Mouse (Mus musculus) embryonic facial prominence, embryonic 14.5 days (tissue): Measurements from ENCODE around the gene Six6. TPM values are rescaled to one million over a fixed set of nuclear protein-coding genes. Genes with fewer than 3 reads are reported as not detected.

ENCODE experiments used
- ATAC-seq: fragments of 200-750 bp; cut with Nextera tagmentation; 2 replicates; pipeline ENCODE4 v1.8.0; 2017; ENCODE audit warnings: low read depth, moderate number of reproducible peaks, moderate TSS enrichment
- DNase-seq: peaks from one replicate; pipeline ENCODE4 v3.0.0-alpha.2; 2015; ENCODE audit warnings: low spot score
- H3K27ac ChIP-seq: fragments of 300-500 bp; sonication (generic); replicated peaks from 2 replicates; pipeline ENCODE4 v1.5.1; 2014; ENCODE audit warnings: low read depth, mild to moderate bottlenecking, low read length, moderate library complexity
- H3K27me3 ChIP-seq: fragments of 300-500 bp; sonication (generic); replicated peaks from 2 replicates; pipeline ENCODE4 v1.6.1; 2014; ENCODE audit warnings: low read length; ENCODE audit not compliant: control insufficient read depth, insufficient read depth
- H3K36me3 ChIP-seq: fragments of 300-500 bp; sonication (generic); 2 replicates; pipeline ENCODE4 v1.6.1; 2014; ENCODE audit warnings: low read length, mixed read lengths; ENCODE audit not compliant: control insufficient read depth, insufficient read depth
- H3K4me1 ChIP-seq: fragments of 300-500 bp; sonication (generic); 2 replicates; pipeline ENCODE4 v1.6.1; 2014; ENCODE audit warnings: antibody characterized with exemption, low read length; ENCODE audit not compliant: control insufficient read depth, insufficient read depth
- H3K4me2 ChIP-seq: fragments of 300-500 bp; sonication (generic); 2 replicates; pipeline ENCODE4 v1.6.1; 2014; ENCODE audit warnings: low read depth, mild to moderate bottlenecking, low read length, moderate library complexity, mixed read lengths
- H3K4me3 ChIP-seq: fragments of 300-500 bp; sonication (generic); 2 replicates; pipeline ENCODE4 v1.5.1; 2014; ENCODE audit warnings: low read depth, mild to moderate bottlenecking, low read length
- H3K9ac ChIP-seq: fragments of 300-500 bp; sonication (generic); 2 replicates; pipeline ENCODE4 v1.6.1; 2014; ENCODE audit warnings: low read depth, mild to moderate bottlenecking, low read length, moderate library complexity, mixed read lengths
- H3K9me3 ChIP-seq: fragments of 300-500 bp; sonication (generic); 2 replicates; pipeline ENCODE4 v1.6.1; 2016; ENCODE audit warnings: low read length; ENCODE audit not compliant: control insufficient read depth
- WGBS: fragments of 180-500 bp; shearing (Covaris S2); extraction: QIAGEN DNeasy Blood & Tissue Kit; methylation state at CpG from one replicate; pipeline ENCODE4 v1.1.7; 2014; 5-methylcytosine and 5-hydroxymethylcytosine counted together
- polyA plus RNA-seq: library from polyadenylated mRNA; unstranded; fragments of >200 nt; fragmentation: Nextera tagmentation; extraction: Ambion mirVana; gene quantifications from 2 replicates; pipeline ENCODE4 v1.2.1, GENCODE M21; 2014

Gene Six6
- polyA plus RNA-seq, 1 experiment from 2014 or later = 0.35 TPM

DNA sequence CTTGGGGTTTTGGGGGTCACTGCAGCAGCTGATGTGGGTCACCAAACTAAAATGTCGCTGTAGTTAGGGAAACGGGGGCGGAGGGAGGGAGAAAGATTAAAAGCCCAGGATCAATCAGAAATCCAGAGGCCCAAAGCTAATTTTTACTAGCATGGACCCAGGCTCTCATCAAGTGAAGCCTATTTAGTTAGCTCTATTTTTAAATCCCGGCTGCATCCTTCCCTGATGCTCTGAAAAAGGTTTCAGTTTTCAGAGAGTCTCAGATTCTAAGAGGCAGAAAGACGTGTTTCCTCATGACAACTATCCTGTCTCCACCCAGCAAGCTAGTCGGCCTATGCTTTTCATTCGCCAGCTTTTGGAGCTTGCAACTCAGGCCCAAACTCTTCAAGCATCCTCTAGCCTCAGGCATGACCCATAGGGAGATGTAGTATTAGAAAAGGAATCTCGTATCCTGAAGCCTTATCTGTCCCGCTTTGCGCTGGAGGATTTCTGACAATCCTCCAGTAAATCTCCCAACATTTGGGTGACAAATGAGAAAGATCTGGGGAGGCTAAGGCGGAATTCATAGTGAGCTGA is 1.2 kb downstream of the Six6 start:
- DNase-seq (no peak), ATAC-seq (no peak)
- Histone ChIP-seq H3K27me3 (peaks cover 92% of the 10 kb centered on the region), H3K9me3 (no peaks in the 10 kb centered on the region), H3K27ac (no peak overlapping the region), H3K4me2 (no peak overlapping the region), H3K4me1 (peaks cover 15% of the 10 kb centered on the region), H3K4me3 (peak overlapping the region; percentile 31; the same call in 1 of the 2 replicates), H3K36me3 (no peaks in the 10 kb centered on the region), H3K9ac (no peak overlapping the region)
- WGBS = 3% methylated on average over 11 of the region's 11 CpGs

DNA sequence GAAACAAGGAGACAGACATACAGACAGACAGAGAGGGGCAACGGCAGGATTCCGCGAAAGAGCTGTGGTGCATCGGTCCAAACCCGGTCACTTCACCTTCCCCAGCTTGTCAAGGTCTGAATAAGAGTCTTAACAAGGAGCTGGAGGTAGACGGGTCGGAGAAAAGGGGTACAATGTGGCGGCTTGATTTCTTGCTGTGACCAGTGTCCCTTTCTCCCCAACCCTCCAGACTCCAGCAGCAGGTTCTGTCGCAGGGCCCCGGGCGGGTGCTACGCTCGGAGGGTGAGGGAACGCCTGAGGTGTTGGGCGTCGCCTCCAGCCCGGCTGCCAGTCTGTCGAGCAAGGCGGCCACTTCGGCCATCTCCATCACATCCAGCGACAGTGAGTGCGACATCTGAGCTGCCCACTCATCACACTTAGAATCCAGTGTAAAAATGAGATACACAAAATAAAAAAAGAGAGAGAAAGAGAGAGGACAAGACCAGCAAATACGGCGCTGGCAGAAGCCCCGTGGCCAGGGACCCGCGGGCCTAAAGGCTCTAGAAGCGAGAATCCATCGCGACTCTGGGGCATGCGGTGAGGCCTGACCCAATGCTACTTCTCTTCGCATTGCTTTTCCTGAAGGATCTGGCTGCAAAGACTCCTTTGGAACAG is 1.8 kb downstream of the Six6 start:
- DNase-seq (no peak), ATAC-seq (no peak)
- WGBS = 1% methylated on average over 32 of the region's 32 CpGs
- Histone ChIP-seq H3K9me3 (no peaks in the 10 kb centered on the region), H3K4me1 (peaks cover 15% of the 10 kb centered on the region), H3K9ac (no peak overlapping the region), H3K27me3 (peaks cover 94% of the 10 kb centered on the region), H3K4me2 (no peak overlapping the region), H3K4me3 (no peak overlapping the region; the same call in 1 of the 2 replicates), H3K27ac (no peak overlapping the region), H3K36me3 (no peaks in the 10 kb centered on the region)

DNA sequence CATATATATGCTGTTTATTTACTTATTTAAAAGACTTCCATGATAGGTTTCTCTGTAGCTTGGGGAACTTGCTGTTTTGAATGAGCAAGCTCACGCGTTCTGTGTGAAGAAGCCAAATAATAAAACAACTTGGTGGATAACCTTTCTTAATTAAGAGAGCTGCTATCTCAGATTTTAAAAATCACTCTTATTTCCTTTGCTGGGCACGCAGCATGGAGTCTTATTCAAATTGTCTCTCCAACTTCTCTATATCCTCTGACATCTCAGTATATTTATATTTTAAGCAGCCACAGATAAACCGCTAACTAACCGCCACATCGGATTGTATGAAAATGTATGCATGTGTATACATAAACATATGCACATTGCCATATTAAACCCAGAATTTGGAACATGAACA is 2.5 kb downstream of the Six6 start:
- no peaks in the 10 kb centered on the region for H3K9me3 ChIP-seq
- no peaks in the 10 kb centered on the region for H3K36me3 ChIP-seq
- DNase-seq (no peak), ATAC-seq (no peak)
- no peak overlapping the region for H3K4me3 ChIP-seq
- peaks cover 94% of the 10 kb centered on the region for H3K27me3 ChIP-seq
- no peak overlapping the region for H3K4me2 ChIP-seq
- WGBS = 21% methylated on average over 6 of the region's 6 CpGs
- H3K27ac ChIP-seq = no peak overlapping the region
- no peak overlapping the region for H3K9ac ChIP-seq
- H3K4me1 ChIP-seq = peaks cover 15% of the 10 kb centered on the region

DNA sequence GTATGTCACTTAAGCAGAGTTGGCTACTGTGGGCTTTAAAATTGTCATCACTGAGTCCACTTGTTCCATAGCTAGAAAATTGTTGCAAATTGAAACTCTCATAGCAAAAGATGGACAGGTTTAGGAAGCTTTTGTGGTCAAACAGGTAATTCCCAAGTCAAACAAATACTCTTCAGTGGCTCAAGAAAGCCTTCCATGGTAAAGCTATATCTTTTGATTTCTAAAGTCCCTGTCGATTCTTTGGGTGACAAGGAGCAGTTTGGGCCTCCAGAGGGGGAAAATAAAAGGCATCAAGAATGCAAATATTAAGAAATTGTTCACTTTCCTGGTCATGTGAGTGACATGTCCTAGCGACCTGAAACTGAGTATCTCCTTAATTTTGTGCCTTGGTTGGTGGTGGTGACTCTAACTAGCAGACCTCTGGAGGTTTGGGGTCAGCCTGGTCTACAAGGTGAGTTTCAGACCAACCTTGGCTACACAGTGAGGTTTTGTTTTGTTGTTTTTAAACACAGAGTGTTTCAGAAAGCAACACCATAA is 4.0 kb downstream of the Six6 start:
- ATAC-seq (no peak), DNase-seq (no peak)
- Histone ChIP-seq H3K4me3 (no peak overlapping the region), H3K36me3 (no peaks in the 10 kb centered on the region), H3K27ac (no peak overlapping the region), H3K9ac (no peak overlapping the region), H3K27me3 (peaks cover 93% of the 10 kb centered on the region), H3K4me1 (peaks cover 15% of the 10 kb centered on the region), H3K9me3 (no peaks in the 10 kb centered on the region), H3K4me2 (no peak overlapping the region)
- WGBS = 5% methylated on average over 2 of the region's 2 CpGs

DNA sequence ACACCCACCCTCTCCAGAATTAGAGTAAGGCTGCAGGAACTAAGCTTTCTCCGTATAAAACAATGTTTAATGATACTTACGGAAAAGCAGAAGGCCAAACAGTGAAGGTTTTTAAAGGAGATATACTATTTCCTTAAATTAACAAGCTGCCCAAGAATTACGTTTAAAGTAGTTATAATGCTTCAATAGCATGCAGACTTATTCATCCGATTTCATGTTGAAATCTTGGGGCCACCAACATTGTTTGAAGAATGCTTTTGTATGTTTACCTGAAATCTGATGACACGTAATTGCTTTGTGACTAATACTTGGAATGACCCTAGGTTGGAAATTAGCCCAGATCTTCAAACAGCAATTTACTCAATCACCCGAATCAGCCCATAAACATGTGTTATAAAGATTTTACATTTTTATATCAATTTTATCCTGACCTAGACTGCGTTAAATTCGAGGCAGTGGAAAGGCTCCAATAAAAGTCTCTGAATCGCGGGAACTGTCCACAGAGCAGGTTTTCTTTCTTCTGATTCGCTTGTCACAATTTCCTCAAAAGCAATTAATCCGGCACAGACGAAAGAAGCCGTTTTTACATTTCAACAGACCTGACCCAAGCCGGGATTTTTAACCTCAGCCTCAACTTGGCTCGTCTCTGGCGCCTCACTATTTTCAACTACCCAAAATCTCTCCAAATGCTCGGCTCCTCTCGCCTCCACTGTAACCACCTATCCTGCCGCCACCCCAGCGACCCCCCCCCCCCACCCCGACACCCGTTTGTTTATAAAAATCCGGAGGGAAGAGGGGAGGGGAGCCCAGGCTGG is 4.9 kb downstream of the Six6 start:
- ATAC-seq = no peak
- Histone ChIP-seq H3K9ac (no peak overlapping the region), H3K27me3 (peaks cover 88% of the 10 kb centered on the region), H3K4me1 (peaks cover 12% of the 10 kb centered on the region; the same call in 1 of the 2 replicates), H3K36me3 (no peaks in the 10 kb centered on the region), H3K4me2 (peak overlapping the region; percentile 71), H3K27ac (no peak overlapping the region), H3K9me3 (no peaks in the 10 kb centered on the region), H3K4me3 (peak overlapping the region; percentile 42)
- WGBS = under 1% methylated on average over 24 of the region's 24 CpGs
- DNase-seq = no peak

DNA sequence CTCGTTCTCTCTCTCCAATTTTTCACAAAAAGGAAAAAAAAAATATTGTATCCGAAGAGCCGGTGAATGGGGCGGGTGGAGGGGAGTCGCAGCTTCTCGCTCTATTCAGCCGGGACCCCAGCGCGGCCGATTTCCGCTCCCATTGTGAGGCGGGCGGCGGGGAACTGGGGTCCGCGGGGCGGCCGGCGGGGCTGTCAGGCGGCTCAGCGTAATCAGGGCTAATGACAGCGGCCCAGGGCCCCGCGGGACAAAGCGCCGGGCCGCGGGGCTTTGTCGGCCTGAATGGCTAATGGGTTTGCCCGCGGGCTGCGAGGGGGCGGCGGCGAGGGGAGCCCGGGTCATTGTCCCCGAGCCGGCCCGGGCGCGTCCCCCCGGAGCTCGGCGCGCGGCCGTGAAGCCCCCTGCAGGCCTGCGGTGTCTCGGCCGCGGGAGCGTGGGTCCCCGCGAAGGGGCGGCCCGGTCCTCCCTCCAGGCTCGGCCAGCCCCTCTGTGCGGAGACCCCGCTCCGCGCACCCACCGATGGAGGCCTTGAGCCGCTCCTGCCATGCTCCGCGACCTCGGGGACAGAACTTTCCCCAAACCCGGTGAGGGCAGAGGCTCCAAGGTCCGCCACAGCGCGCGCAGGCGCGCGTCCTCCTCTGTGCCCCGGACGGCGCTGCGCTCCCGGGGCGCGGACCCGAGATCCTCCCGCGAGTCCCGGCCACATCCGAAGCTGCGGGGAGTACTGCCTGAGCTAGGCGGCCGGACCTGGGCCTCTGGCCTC is 5.8 kb downstream of the Six6 start:
- no peak overlapping the region for H3K27ac ChIP-seq
- ATAC-seq (peak; percentile 82; the same call in 1 of the 2 replicates), DNase-seq (peak; percentile 50)
- no peaks in the 10 kb centered on the region for H3K36me3 ChIP-seq
- H3K4me1 ChIP-seq = 0 out of 2 replicates have a peak, but pooled peaks cover 8% of the 10 kb centered on the region
- under 1% methylated on average over 36 of the region's 89 CpGs for WGBS
- H3K27me3 ChIP-seq = peaks cover 86% of the 10 kb centered on the region
- H3K4me2 ChIP-seq = peak overlapping the region; percentile 71
- H3K9ac ChIP-seq = peak overlapping the region; percentile 39; the same call in 1 of the 2 replicates
- peak overlapping the region; percentile 42 for H3K4me3 ChIP-seq
- H3K9me3 ChIP-seq = no peaks in the 10 kb centered on the region

DNA sequence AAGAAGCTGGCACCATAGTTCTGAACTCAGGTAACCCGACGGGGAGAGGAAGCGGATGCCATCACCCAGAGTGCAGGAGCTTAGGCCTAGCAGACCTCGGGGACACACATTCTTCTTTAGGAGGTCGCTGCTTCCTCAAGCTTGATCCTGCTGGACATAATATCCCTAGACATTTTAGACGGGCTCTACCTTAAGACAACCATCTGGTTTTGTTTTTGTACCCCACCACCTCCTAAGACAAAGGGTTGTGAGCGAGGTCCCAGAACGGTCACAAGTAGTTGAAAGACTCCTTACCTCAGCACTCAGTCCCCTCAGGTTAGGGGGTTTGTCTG is 6.3 kb downstream of the Six6 start:
- H3K4me1 ChIP-seq = 0 out of 2 replicates have a peak, but pooled peaks cover 8% of the 10 kb centered on the region
- H3K27ac ChIP-seq = no peak overlapping the region
- DNase-seq (no peak), ATAC-seq (no peak)
- H3K27me3 ChIP-seq = peaks cover 83% of the 10 kb centered on the region
- no peaks in the 10 kb centered on the region for H3K36me3 ChIP-seq
- WGBS = 4% methylated on average over 6 of the region's 8 CpGs
- 0 out of 2 replicates have a peak overlapping the region, but pooled peaks have one; percentile 39 for H3K9ac ChIP-seq
- peak overlapping the region; percentile 71 for H3K4me2 ChIP-seq
- H3K9me3 ChIP-seq = no peaks in the 10 kb centered on the region
- H3K4me3 ChIP-seq = peak overlapping the region; percentile 42

DNA sequence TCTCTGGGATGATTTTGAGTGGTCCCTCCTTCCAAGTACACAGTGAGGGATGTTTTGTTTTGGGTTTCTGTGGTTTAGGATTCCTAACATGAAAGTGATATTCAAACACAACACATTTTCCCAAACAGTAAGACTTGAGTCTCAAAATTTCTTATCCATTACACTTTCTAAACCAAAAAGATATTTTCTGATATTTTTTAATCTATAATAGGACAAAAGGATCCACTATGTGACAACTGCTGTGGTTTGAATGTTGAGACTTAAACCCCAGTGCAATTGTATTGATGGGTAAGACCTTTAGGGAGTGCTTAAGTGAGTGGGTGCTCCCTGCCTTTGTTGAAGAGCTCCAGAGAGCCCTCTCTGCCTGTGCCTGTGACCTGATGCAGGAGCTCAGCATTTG is 7.1 kb downstream of the Six6 start:
- ATAC-seq = no peak
- no peak overlapping the region for H3K9ac ChIP-seq

More for the DNA sequence above, 7.1 kb downstream of the Six6 start:
- H3K27ac ChIP-seq = no peak overlapping the region
- H3K4me1 ChIP-seq = 0 out of 2 replicates have a peak, but pooled peaks cover 8% of the 10 kb centered on the region
- H3K4me3 ChIP-seq = no peak overlapping the region
- peaks cover 77% of the 10 kb centered on the region for H3K27me3 ChIP-seq
- no peaks in the 10 kb centered on the region for H3K9me3 ChIP-seq
- no peaks in the 10 kb centered on the region for H3K36me3 ChIP-seq
- no peak overlapping the region for H3K4me2 ChIP-seq
- DNase-seq = no peak
